Mouse (Mus musculus) kidney, postnatal 36 days (tissue): ENCODE results near the gene Wdfy1.

ENCODE experiments used
- DNase-seq, 2 experiments: peaks; one replicate each; pipeline ENCODE4 v3.0.0; 2021 to 2022; ENCODE audit warnings: mixed read lengths in 2 of 2

Wdfy1 gene

DNA sequence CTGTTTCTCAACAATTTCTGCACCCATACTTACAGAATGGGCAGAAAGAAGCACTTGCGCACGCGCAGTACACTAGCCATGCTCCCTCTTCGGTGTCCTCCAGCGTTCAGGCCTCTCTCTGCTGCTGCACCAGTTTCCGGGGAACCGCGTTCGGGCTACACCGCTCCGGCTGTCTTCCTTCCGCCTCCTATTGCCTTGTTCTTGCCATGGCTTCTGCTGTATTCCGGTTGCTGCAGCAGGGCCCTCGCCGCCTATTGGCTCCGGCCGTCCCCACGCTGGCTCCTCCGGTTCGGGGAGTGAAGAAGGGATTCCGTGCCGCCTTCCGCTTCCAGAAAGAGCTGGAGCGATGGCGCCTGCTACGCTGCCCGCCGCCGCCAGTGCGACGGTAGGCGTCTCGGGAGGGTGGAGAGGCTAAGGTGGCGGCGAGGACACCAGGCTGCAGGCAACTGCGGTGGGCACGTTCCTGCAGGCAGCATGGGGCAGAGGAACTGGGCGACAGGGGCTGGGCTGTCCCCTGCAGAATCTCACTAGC, at the start of gene Wdfy1, which contains the start of gene Mrpl44:
TSS of gene Wdfy1 (minus strand) at position 217 of the 532 bp plus-strand sequence.
TSS of gene Mrpl44 (plus strand) at position 92 of the 532 bp plus-strand sequence.
- DNase-seq: peak; percentile 97 to 98

DNA sequence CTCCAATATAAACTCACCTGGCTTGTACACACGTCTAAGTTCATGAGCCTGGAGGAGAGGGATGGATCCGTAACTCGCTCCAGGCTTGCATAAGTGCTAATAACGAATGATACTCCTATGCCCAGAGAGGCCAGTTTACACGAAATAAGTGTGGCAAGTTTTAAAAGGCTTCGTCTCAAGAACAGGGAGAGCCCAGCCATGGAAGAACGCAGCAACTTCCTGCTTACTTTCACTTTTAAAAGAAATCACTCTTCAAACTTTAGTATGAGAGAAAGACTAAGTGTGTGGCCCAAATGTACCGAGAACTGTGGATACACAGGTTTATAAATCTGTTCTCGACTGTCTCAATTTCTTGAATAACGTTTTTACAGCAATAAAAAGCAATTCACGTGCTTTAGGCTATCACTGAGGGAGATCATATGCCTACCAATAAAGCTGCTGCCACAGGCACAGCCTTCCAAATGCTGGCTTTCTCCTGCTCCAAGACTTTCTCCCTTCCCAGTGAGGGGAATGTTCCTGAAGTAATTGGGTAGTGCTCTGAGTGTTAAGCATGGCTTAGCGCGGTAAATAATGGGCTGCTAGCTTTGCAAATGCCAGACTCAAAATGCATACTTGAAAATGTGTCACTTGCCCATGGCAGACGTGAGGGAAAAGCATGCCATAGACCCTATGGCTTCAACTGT, 48.1 kb upstream of the Wdfy1 start:
- DNase-seq: peak in 1 of 2 experiments; percentile 8

DNA sequence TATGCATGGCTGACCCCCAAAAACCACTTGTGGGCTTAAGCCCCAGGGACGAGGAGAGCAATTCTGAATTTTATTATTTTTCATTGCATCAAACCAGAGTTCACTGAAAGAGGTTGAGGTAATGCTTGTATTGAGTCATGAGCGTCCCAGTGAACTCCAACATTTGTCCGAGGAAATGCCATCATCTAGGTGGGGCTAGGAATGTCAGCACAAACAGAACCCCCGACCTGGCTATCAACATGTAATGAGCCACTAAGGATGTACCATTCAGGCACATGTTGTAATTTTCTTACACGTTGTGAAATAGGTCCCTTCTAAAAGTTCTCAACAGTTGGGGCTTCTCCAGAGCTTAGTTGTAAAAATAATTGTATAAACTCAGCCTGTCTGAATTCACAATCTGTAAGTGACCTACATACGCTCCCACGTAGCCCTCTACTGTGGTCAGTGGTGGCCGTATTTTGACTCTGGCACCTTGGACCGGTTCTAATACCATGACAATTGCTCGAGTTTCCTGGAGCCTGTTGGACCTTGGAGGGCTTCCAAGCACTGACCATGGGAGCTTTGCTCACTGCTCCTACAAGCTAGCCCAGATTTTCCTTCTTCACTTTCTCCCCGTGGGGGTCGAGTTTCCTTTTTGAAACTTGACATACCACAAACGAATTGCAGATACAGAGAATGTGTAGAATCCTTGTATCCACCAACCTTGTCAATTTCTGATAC, 47.0 kb upstream of the Wdfy1 start:
- DNase-seq: peak; percentile 50 to 72

DNA sequence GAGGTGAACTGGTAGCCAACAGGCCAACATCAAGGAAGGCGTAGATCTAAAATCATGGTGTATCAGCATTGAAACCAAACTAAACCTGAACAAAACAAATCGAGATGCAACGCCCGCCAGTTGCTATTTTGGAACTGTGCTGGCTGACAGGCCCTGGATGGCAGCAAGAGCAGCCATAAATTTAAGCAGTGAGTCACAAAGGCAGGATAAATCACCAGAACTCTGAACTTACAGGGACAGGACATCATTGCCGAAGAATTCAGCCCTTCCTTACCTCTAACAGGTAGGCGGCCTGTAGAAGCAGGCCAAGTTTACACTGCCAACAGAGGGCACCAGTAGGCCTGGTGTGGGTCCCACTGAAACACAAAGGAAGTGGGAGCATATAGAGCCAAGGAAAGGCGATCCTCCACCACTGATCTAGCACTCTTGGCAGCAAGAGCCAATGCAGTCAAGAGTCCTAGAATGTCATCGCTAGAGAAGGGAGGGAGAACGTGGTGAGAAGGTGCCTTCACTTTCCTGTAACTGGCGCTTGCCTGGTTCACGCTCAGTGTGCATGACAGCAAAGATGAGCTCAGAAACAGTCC, 43.4 kb upstream of the Wdfy1 start:
- no peak for DNase-seq

DNA sequence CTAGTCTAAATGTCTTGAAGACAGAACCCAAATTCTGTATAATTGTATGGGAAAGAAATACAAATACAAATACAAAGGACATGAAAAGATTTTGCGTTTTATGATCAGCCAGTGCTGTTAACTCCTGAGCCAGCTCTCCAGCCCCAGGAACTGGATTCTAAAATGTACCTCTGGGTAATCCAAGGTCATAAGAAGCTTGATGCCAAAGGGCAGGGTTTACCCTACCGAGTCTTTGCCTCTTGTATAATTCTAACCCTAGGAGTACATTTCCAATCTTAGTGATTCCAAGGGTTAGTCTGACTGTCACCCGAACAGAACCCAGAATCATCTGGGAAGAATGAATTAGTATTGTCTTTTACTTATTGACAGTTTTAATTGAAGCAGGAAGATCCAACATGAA, 39.5 kb upstream of the Wdfy1 start:
- DNase-seq: no peak

DNA sequence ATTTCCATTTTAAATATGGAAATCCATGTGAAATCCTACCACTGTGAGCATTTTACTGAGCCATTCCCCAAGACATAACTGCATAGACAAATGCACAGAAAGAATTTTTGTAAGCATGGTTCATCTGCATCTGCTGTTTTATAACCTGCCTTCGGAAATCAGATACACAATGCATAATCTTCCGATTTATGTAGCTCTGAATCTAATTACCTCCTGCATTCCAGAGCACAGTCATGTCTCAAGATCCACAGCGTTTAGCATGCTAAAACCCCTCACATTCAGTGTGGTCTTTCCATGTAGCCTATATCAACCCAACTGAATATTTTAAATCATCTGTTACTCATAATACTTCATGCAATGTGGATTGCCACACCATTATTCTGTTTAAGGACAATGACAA, 33.5 kb upstream of the Wdfy1 start:
- no peak for DNase-seq

DNA sequence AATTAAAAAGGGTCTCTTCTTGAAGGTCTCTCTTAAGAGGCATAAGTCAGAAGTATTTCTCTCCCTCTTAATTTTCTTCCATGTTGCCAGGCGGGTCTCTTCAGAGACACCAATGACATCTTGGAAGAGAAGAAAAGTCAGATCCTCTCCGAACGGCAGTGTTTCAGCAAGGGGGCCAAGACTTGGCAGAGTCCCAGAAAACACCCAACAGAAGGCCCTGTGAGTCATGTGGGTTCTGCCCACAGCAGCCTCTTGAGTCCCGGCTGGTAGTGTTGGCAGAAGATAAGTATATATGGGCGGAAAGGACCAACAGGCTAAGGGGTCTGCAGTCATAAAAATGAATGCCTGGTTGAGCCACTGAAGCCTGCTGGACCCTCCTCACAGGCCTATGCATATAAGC, 30.9 kb upstream of the Wdfy1 start:
- DNase-seq: no peak

DNA sequence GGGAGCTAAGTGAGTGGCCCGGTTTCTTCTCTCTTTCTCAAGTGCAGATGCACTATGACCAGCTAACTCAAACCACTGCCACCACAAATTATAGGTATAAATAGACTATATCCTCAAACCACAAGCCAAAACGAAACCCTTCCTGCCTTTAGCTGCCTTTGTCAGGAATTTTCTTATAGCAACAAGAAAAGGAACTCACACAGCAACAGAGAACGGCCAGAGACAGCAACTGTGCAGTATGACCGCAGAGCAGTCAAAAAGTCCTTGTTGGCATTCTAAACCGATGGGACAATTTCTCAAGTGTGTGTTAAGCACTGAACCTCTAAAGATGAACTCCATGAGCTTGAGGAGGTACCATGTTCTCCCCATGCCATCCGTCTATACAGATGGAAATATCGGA, 27.7 kb upstream of the Wdfy1 start:
- no peak for DNase-seq

DNA sequence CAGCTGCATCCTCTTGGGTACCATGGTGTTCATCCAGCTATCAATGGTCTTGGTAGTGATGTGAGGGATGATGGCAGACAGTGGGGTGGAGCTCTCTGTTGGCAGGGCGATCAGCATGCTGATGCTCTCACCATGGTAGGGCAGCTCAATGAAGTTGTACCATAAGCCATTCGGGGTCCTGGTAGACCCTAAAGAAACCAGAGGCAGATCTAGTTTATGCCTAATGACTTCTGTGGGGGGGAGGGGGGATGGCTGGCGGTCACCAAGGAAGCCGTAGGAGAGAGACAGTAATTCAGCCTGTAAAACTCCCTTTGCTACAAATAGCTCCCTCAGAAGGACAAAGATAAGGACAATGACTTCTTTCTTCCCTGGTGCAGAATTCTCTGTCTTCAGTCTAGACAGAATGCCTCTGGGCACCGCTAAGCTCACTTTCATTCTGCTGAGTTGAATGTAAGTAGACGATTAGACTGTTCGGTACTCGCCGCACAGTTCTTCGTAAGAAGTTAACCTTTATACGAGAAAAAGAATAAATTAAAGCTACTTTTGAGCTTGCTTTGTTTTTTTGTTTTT, 27.0 kb upstream of the Wdfy1 start:
- no peak for DNase-seq

DNA sequence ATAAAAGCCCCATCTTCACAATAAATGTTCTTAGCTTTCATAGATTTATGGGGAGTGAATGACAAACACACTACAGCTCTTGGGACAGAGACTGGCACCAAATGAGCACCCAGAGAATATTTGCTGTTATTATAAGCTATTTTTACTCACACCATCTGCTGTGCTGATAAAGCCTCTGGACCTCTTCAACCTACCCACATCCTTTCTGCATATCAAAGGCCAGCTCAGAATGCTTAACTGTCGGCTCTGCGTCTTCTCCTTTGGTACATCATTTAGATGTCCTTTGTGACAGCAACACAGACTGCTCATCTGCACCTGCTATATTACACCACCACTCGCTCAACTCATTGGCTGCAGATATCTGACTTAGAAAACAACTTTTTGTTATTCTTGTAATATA, 21.1 kb upstream of the Wdfy1 start:
- DNase-seq: no peak

DNA sequence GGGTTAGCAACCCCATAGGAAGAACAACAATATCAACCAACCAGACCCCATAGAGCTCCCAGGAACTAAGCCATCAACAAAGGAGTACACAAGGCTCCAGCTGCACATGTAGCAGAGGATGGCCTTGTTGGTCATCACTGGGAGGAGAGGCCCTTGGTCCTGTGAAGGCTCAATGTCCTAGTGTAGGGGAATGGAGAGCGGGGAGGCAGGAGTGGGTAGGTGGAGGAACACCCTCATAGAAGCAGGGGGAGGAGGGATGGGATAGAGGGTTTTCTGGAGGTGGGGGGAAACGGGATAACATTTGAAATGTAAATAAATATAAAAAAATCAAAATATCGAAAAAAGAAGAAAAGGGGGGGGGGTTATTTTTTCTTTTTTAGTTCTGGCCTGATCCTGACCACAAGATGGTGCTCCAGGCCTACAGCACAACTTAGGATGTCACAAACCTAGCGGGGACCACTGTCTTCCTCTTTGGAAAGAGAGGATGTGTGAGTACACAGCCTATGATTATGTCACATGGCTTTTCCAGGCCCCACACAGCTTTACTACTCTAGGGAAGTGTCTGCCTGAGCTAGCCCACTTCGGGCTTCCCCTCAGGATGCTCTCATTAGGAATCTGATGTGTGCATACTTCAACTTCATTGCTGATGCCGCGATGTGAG, 10.5 kb upstream of the Wdfy1 start:
- DNase-seq: peak; percentile 15 to 60

DNA sequence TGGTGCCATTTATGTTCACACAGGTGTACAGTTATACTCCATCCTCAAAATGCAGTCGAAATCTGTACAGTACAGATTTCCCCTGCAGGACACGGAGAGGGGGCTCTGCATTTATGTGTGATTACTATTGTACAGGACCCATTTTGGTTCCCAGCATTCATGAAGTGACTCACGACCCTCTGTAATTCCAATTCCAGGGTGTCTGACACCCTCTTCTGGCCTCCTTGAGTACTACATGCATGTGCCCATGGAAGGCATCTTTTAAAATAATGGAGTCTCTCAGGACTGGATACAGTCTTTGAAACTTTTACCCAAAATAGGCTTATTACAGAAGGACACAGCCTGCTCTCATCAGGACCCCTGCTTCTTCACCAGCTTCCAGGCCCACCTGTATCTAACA, 6.5 kb upstream of the Wdfy1 start:
- DNase-seq: peak in 1 of 2 experiments; percentile 44

DNA sequence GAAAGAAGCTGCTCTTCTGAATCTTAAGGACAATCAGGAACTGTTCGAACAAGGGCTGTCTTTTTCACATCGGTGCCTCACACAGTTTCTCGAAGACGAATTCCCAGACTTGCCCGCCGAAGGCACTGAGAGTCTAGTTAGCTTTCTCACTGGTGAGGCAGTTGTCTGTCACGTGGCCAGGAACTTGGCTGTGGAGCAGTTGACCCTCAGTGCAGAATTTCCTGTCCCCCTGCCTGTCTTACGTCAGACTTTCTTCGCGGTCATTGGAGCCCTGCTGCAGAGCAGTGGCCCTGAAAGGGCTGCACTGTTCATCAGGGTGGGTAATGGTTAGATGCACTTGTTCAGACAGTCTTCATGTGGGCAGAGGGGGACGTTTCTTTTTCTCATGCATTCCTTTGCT, 2.1 kb upstream of the Wdfy1 start:
- no peak for DNase-seq

DNA sequence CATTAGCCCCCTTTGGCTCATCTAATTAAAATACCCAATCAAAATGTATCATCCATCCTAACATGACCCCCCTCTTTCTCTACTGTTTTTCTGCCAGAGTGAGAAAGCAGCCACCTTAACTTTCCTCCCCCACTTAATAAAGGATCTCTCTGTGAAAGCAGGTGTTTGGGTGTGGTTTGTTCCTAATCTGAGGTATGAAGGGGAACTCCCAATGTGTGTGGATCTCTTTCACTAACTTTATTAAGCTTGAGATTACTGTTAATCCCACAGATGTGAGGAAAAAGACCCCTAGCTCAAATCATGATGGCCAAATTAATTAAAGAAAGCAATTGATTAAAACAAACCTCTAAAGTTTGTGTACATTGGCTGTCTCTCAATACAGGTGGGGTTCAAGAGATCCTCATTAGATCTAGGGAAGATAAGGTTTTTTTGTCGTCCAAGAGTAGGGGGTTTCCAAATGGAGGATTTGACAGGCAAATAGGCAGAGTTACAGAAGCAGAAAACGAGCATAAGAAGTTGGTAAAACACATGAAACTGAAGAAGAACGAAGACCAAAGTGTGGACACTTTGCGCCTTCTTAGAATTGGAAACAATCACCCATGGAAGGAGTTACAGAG, 1.7 kb downstream of the Wdfy1 start:
- DNase-seq: no peak

DNA sequence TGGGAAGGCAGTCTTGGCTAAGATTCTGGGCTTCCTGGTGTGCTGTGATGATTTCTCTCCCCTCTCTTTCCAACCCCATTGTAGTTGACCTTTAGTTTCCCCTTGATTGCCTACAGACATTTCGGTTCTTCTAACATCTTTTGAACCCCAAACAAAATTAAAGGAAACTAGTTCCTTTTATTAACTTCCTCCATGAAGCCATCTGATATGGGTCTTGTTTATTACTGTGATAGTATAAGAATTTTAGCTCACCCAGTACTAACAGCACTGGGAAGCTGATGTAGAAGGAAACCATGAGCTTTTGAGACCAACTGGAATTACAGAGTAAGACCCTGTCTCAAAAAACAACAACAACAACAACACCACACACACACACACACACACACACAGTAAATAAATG, 7.7 kb downstream of the Wdfy1 start:
- DNase-seq: no peak

DNA sequence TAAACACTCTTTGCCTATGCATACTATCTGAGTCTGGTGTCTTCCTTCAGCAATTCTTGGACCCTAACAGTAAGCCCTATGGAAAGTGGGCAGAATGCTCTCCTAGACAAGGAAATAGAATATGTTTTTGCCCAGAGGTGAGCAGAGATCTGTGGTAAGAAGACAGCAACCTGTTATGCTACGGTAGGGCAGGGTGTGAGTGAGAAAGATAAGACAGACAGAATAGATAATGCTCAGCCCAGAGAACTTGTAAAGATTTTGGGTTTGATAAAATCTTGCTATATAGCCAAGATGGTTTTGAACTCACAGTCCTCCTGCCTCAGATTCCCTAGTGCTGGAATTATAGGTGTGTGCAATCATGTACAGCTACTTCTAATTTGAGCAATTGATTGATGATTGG, 11.5 kb downstream of the Wdfy1 start:
- no peak for DNase-seq

DNA sequence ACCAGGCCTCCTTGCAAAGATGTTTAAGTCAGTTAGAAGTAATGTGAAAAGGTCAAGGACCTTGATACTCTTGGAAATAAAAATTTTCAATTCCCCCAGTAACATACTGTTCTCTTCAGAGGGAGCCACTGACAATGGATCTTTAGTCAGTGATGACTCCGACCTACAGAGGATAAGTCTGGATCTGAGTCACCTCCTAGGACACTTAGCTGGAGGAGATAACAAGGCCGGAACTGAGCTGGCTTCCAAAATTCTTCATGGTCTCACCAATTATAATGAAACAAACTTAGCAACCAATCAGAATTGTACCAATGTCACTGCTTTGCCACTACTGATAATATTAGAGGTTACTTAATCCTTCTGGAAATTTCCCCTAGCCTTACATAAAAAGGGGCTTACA, 11.9 kb downstream of the Wdfy1 start:
- no peak for DNase-seq

DNA sequence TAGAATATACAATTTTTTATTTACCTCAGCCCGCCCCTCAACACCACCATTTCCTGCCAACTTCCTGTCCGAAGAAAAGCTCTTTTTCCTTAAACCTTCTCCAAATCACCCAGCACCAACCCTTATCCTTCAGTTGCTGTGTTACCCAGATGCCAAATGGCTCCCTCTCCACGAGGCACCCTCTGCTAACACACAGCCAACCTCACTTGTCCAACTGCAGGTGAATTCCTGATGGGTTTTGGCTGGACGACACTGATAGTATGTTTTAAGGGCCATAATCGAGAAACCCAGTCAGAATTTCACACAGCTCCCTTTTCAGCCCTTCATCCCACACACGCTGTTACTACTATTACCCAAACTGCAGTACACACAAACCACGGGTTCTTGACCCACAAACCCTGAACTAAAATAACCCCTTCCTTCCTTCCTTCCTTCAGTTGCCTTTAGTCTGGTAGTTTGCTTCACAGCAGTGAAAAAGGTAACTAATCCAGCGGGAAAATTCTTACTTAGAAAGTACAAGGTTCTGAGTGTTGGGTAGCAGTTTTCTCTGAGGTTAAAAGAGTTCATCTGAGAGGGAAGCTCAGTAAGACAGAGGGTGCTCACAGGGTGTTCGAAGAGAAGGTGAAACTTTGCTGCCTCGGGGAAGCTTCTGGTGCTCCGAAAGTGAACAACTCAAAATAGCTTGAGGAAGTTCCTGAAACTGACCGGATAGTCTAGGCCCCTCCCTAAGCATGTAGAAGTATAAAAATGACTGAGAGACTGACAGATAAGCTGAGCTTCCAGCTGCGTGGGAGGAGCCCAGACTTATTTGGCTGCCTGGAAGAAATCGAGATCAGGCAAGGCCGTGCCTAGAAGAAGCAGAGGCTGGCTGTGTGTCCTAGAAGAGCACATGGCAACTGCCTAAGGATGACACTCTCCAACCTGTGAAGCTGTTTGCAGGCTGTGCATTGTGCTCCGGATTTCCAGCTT, 13.4 kb downstream of the Wdfy1 start:
- DNase-seq: no peak

DNA sequence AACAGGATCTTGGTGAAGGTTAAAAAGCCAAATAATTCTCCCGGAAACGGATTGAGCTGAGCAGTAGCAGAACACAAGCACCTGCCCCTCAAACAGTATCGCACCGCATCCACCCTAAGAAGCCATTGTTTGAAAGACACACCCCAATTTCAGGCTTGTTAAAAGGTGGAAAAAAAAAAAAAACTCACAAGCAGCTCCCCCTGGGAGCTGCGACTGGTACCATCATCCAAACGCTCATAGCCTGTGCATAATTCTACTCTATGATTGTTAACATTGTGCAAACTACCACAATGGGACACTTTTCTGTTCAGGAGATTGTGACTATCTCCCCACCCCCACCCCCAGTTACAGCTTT, 14.0 kb downstream of the Wdfy1 start:
- no peak for DNase-seq

DNA sequence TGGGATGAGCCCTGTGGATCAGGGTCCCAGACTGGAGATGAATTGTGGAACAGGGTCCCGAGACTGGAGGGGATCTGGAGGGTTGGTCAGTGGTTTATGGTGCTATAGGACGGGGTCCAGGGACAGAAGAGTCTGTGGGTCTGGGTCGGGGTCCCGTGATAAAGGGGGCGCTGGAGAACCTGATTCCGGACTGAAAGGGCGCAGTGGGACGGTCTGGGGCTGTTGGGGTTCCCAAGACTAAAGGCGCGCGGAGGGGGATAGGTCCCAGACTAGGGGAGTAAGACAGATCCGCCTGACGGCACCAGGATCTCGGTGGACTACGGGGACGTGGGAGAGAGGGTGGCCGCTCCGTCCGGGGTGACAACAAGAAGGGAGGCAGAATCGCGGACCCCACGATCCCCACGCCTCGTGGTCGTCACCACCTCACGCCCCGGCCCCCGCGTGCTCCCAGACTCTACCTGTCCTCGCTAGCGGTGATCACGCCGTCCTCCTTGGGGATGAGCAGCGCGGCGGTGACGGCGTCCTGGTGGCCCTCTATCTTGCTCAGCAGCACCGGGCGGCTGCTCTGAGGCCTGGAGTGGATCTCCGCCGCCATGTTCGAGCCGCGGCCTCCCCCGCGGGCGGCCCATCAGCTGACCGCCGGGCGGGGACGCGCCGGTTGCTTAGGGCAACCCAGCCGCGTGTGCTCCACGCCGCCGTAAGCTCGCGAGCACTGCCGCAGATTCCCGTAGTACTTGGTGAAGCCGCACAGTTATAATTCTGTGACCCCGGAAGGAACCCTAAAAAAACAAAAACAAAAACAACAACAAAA, 14.6 kb downstream of the Wdfy1 start:
- DNase-seq: peak; percentile 85 to 90
